Mouse (Mus musculus): ENCODE measurements around the gene Ift172. TPM values are rescaled to one million over a fixed set of nuclear protein-coding genes. Genes with fewer than 3 reads are reported as not detected.
A peak's percentile ranks its signal among the peaks of the same experiment; 100 is the strongest.

The Ift172 gene
- total and polyA plus RNA-seq, 3 experiments: 15.3 to 21.8 TPM; not detected in 1

GRCm38 (mm10) chr5:31241522-31242034 is 49.3 kb downstream of the Ift172 start:
- Histone ChIP-seq H3K27me3 (ENCODE audit: control insufficient read depth in 1 of 2, insufficient read depth in 2 of 2, low read length in 2 of 2) (no peaks in the 10 kb centered on the region), H3K9ac (ENCODE audit: control insufficient read depth, low read depth, low read length, poor library complexity, severe bottlenecking) (peak overlapping the region; percentile 85), H3K9me3 (replicated peaks; ENCODE audit: insufficient read depth, low read length) (no peaks in the 10 kb centered on the region), H3K79me2 (ENCODE audit: control insufficient read depth, insufficient read depth, low read length, poor library complexity) (peaks cover 17% of the 10 kb centered on the region), H3K36me3 (ENCODE audit: control insufficient read depth in 1 of 2, insufficient read depth in 2 of 2, low read length in 2 of 2) (peaks cover 6 to 7% of the 10 kb centered on the region in 2 experiments), H3K4me3 (ENCODE audit: control insufficient read depth in 1 of 2, insufficient read depth in 1 of 2, low read depth in 2 of 2, low read length in 2 of 2) (peak overlapping the region; percentile 79 to 100), H3K27ac (ENCODE audit: control insufficient read depth, low read depth, low read length) (peak overlapping the region; percentile 38), H3K4me1 (ENCODE audit: control insufficient read depth in 1 of 2, insufficient read depth in 2 of 2, low read length in 2 of 2) (peaks cover 0 to 2% of the 10 kb centered on the region in 2 experiments; a peak in 2 of 4 replicates)
- TF ChIP-seq NELFE (IDR thresholded peaks at IDR 0.05; ENCODE audit: low read depth, low read length): no peak
- TF ChIP-seq ELF1 (IDR thresholded peaks at IDR 0.05; ENCODE audit: low read depth, low read length): no peak
- TF ChIP-seq EP300 (IDR thresholded peaks at IDR 0.05; ENCODE audit: low read depth in 1 of 2, low read length in 2 of 2): peak in 1 of 2 experiments; percentile 30; a peak in 1 of 4 replicates
- TF ChIP-seq BHLHE40 (IDR thresholded peaks at IDR 0.05; ENCODE audit: borderline replicate concordance, low read depth, low read length): no peak
- no peak for TF ChIP-seq MYB (IDR thresholded peaks at IDR 0.05; ENCODE audit: low read depth, low read length)
- no peak for TF ChIP-seq ZMIZ1 (IDR thresholded peaks at IDR 0.05; ENCODE audit: low read depth, low read length)
- TF ChIP-seq ETS1 (IDR thresholded peaks at IDR 0.05; ENCODE audit: low read depth, low read length): no peak
- no peak for TF ChIP-seq KAT2A (conservative IDR thresholded peaks at IDR 0.05; ENCODE audit: low read depth, low read length)
- no peak; the same call in 1 of the 2 replicates for TF ChIP-seq MAZ (IDR thresholded peaks at IDR 0.05; ENCODE audit: low read depth, low read length)
- no peak for TF ChIP-seq TAL1 (IDR thresholded peaks at IDR 0.05; ENCODE audit: low read length)
- no peak for TF ChIP-seq USF2 (IDR thresholded peaks at IDR 0.05; ENCODE audit: borderline replicate concordance in 1 of 2, insufficient read depth in 1 of 2, low read depth in 1 of 2, low read length in 2 of 2)
- no peak for TF ChIP-seq RCOR1 (IDR thresholded peaks at IDR 0.05; ENCODE audit: low read depth, low read length)
- no peak for TF ChIP-seq ZC3H11A (IDR thresholded peaks at IDR 0.05; ENCODE audit: low read depth, low read length)
- 0 out of 2 replicates have a peak, but pooled peaks have one; percentile 21 for TF ChIP-seq TBP (IDR thresholded peaks at IDR 0.05; ENCODE audit: low read depth, low read length)
- TF ChIP-seq CHD2 (IDR thresholded peaks at IDR 0.05; ENCODE audit: low read length): no peak
- TF ChIP-seq USF1 (IDR thresholded peaks at IDR 0.05; ENCODE audit: low read depth, low read length): no peak
- no peak for TF ChIP-seq ZKSCAN1 (IDR thresholded peaks at IDR 0.05; ENCODE audit: low read depth, low read length)
- TF ChIP-seq CHD1 (IDR thresholded peaks at IDR 0.05; ENCODE audit: low read depth, low read length): no peak
- TF ChIP-seq E2F4 (IDR thresholded peaks at IDR 0.05; ENCODE audit: borderline replicate concordance, low read depth, low read length): no peak
- TF ChIP-seq MYC (IDR thresholded peaks at IDR 0.05; ENCODE audit: low read depth, low read length): no peak
- TF ChIP-seq SIN3A (IDR thresholded peaks at IDR 0.05; ENCODE audit: low read length): peak; percentile 74; the same call in 1 of the 2 replicates
- TF ChIP-seq GATA1 (IDR thresholded peaks at IDR 0.05; ENCODE audit: low read depth, low read length): no peak
- TF ChIP-seq RAD21 (IDR thresholded peaks at IDR 0.05; ENCODE audit: low read depth, low read length): no peak
- no peak for TF ChIP-seq MAFK (IDR thresholded peaks at IDR 0.05; ENCODE audit: borderline replicate concordance, low read depth, low read length)
- TF ChIP-seq MXI1 (IDR thresholded peaks at IDR 0.05; ENCODE audit: low read depth, low read length): peak; percentile 68
- TF ChIP-seq UBTF (IDR thresholded peaks at IDR 0.05; ENCODE audit: borderline replicate concordance, insufficient read depth, low read depth, low read length): no peak
- DNase-seq (ENCODE audit: low read depth, low spot score): no peak
